Mouse (Mus musculus) CH12.LX (cell line): Measurements from ENCODE around the gene Tmed2.

Source experiments
- CTCF ChIP-seq, 2 experiments: IDR thresholded peaks in 1 of 2; conservative IDR thresholded peaks in 1 of 2; 2 replicates each; pipeline ENCODE4 v1.5.1; 2011 to 2012; ENCODE audit warnings: low read depth in 2 of 2, low read length in 2 of 2, improper control_type of control experiment in 1 of 2, inconsistent platforms in 1 of 2, mild to moderate bottlenecking in 1 of 2, moderate library complexity in 1 of 2
- HCFC1 ChIP-seq: IDR thresholded peaks from 2 replicates; pipeline ENCODE4 v1.6.1; 2012; ENCODE audit warnings: low read depth, mild to moderate bottlenecking, inconsistent platforms, low read length, improper control_type of control experiment
- JUN ChIP-seq: IDR thresholded peaks from 2 replicates; pipeline ENCODE4 v1.6.1; 2011; ENCODE audit warnings: low read depth, mild to moderate bottlenecking, low read length, improper control_type of control experiment, moderate library complexity; ENCODE audit not compliant: insufficient read depth
- KAT2A ChIP-seq: IDR thresholded peaks from 2 replicates; pipeline ENCODE4 v1.6.1; 2012; ENCODE audit warnings: low read length, improper control_type of control experiment, inconsistent platforms; ENCODE audit not compliant: insufficient replicate concordance
- MAZ ChIP-seq: IDR thresholded peaks from 2 replicates; pipeline ENCODE4 v1.6.1; 2012; ENCODE audit warnings: low read depth, mild to moderate bottlenecking, inconsistent platforms, low read length, improper control_type of control experiment, moderate library complexity
- MXI1 ChIP-seq: IDR thresholded peaks from 2 replicates; pipeline ENCODE4 v1.6.1; 2011; ENCODE audit warnings: mild to moderate bottlenecking, low read depth, low read length, improper control_type of control experiment
- MYC ChIP-seq: IDR thresholded peaks from 2 replicates; pipeline ENCODE4 v1.6.1; 2011; ENCODE audit warnings: low read depth, mild to moderate bottlenecking, improper control_type of control experiment, low read length
- PAX5 ChIP-seq: IDR thresholded peaks from 2 replicates; pipeline ENCODE4 v1.6.1; 2012; ENCODE audit warnings: low read length, inconsistent platforms, mixed read lengths
- POLR2A ChIP-seq: IDR thresholded peaks from 2 replicates; pipeline ENCODE4 v1.6.1; 2011; ENCODE audit warnings: low read depth, mild to moderate bottlenecking, improper control_type of control experiment, low read length
- UBTF ChIP-seq: IDR thresholded peaks from 2 replicates; pipeline ENCODE4 v1.6.1; 2012; ENCODE audit warnings: low read depth, mild to moderate bottlenecking, inconsistent platforms, low read length, improper control_type of control experiment, moderate library complexity
- ZKSCAN1 ChIP-seq: IDR thresholded peaks from 2 replicates; pipeline ENCODE4 v1.6.1; 2012; ENCODE audit warnings: low read depth, inconsistent platforms, low read length, improper control_type of control experiment, borderline replicate concordance
- ZNF384 ChIP-seq: IDR thresholded peaks from 2 replicates; pipeline ENCODE4 v1.6.1; 2012; ENCODE audit warnings: low read depth, low read length, improper control_type of control experiment, inconsistent platforms

DNA sequence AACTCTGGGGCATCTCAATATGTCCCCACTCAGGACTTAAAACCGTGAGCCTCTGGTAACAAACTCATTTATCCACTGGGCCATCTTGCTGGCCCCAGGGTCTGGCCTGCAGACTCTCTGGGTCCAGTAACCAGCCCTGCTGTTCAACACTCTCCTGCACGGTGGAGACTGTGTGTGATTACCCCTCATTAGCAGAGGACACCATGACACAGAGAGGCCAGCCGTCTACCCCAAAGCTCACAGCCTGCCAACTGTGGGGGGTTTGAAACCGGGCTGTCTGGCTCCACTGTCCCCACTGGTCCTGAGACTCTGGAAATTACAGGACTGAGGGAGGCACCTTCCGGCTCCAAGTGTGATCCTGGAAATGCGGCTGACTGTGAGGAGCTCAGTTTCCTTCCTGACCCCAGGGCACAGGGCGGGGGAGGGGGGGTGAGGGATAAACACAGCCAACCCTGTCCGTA, 11.3 kb upstream of the Tmed2 start:
- TF ChIP-seq ZNF384 (no peak), CTCF (conservative IDR thresholded peaks at IDR 0.05 in 1 of 2, IDR thresholded peaks at IDR 0.05 in 1 of 2; ENCODE audit: low read depth in 2 of 2, low read length in 2 of 2) (no peak), POLR2A (no peak), KAT2A (no peak), PAX5 (no peak), MAZ (no peak), ZKSCAN1 (no peak), HCFC1 (no peak), JUN (no peak), UBTF (no peak), MYC (no peak), MXI1 (no peak)
